Mouse (Mus musculus) adipocyte (in vitro differentiated cells): ENCODE measurements at regions not wholly inside any gene's neighbourhood (a gene's known extent, or its start where the extent isn't known, plus 50 kb on each side); places are given as distances from the start of the nearest gene placed in this dataset.

Experiments used
- DNase-seq: peaks from one replicate; pipeline ENCODE4 v3.0.0-alpha.2; 2016; ENCODE audit warnings: low spot score

- DNase-seq = no peak
These were observed 116.8 kb upstream of the Arhgap28 start for GRCm38 (mm10) chr17:68120744-68121143.

GRCm38 (mm10) chr17:68134373-68134772 lies 130.5 kb upstream of the Arhgap28 start:
- DNase-seq = no peak

GRCm38 (mm10) chr17:68135436-68135835 lies 131.5 kb upstream of the Arhgap28 start:
- no peak for DNase-seq

GRCm38 (mm10) chr17:68143307-68143706 lies 130.3 kb upstream of the L3mbtl4 start:
- DNase-seq = no peak

GRCm38 (mm10) chr17:68149237-68149792 lies 124.3 kb upstream of the L3mbtl4 start:
- DNase-seq = no peak

- DNase-seq = no peak
These were observed 121.0 kb upstream of the L3mbtl4 start for GRCm38 (mm10) chr17:68152438-68153120.

GRCm38 (mm10) chr17:68154879-68155278 lies 118.7 kb upstream of the L3mbtl4 start:
- no peak for DNase-seq

GRCm38 (mm10) chr17:68158172-68158651 lies 115.4 kb upstream of the L3mbtl4 start:
- peak; percentile 36 for DNase-seq

GRCm38 (mm10) chr17:68161107-68161506 lies 112.5 kb upstream of the L3mbtl4 start:
- no peak for DNase-seq

GRCm38 (mm10) chr17:68163545-68163944 lies 110.1 kb upstream of the L3mbtl4 start:
- peak; percentile 63 for DNase-seq

GRCm38 (mm10) chr17:68164666-68165065 lies 108.9 kb upstream of the L3mbtl4 start:
- DNase-seq = no peak

GRCm38 (mm10) chr17:68165171-68165825 lies 108.3 kb upstream of the L3mbtl4 start:
- DNase-seq = no peak

GRCm38 (mm10) chr17:68166397-68166796 lies 107.2 kb upstream of the L3mbtl4 start:
- DNase-seq = peak; percentile 73

GRCm38 (mm10) chr17:68172838-68173237 lies 100.8 kb upstream of the L3mbtl4 start:
- no peak for DNase-seq

- DNase-seq = peak; percentile 64
These were observed 96.9 kb upstream of the L3mbtl4 start for GRCm38 (mm10) chr17:68176611-68177165.

GRCm38 (mm10) chr17:68177835-68178234 lies 95.8 kb upstream of the L3mbtl4 start:
- DNase-seq = peak; percentile 74

GRCm38 (mm10) chr17:68185385-68185784 lies 88.2 kb upstream of the L3mbtl4 start:
- DNase-seq = no peak

GRCm38 (mm10) chr17:68189888-68190287 lies 83.7 kb upstream of the L3mbtl4 start:
- no peak for DNase-seq

- DNase-seq = no peak
These were observed 68.1 kb upstream of the L3mbtl4 start for GRCm38 (mm10) chr17:68205545-68205944.

- no peak for DNase-seq
These were observed 64.8 kb upstream of the L3mbtl4 start for GRCm38 (mm10) chr17:68208837-68209236.

GRCm38 (mm10) chr17:68210313-68211254 lies 63.0 kb upstream of the L3mbtl4 start:
- peak; percentile 39 for DNase-seq

- no peak for DNase-seq
These were observed 55.4 kb upstream of the L3mbtl4 start for GRCm38 (mm10) chr17:68218246-68218645.
